Mouse (Mus musculus): ENCODE results near the gene Igfbp3.

GRCm38 (mm10) chr11:7238546-7238945, 24.8 kb upstream of the Igfbp3 start:
- TF ChIP-seq POLR2A (IDR thresholded peaks at IDR 0.05; ENCODE audit: borderline replicate concordance, insufficient read depth, low read length) (no peak), CTCF (IDR thresholded peaks at IDR 0.05; ENCODE audit: borderline replicate concordance, insufficient read depth, low read depth, low read length) (no peak)
